Mouse (Mus musculus) heart, adult 9 months (tissue): Measurements from ENCODE around the gene Acvr1c.

Experiments
- DNase-seq, 2 experiments: peaks; one replicate each; pipeline ENCODE4 v3.0.0; 2022; ENCODE audit warnings: low spot score in 2 of 2

The Acvr1c gene

GRCm38 (mm10) chr2:58289331-58289730 lies 68.4 kb downstream of the Acvr1c start:
- DNase-seq: no peak

- DNase-seq: peak; percentile 13 to 48
These were observed 75.3 kb downstream of the Acvr1c start for GRCm38 (mm10) chr2:58282259-58282910.

- DNase-seq: no peak
These were observed 76.6 kb downstream of the Acvr1c start for GRCm38 (mm10) chr2:58281046-58281445.

- DNase-seq: no peak
These were observed 78.5 kb downstream of the Acvr1c start for GRCm38 (mm10) chr2:58279163-58279562.

GRCm38 (mm10) chr2:58276454-58276853 lies 81.2 kb downstream of the Acvr1c start:
- DNase-seq: no peak

GRCm38 (mm10) chr2:58240639-58241038 lies 117.1 kb downstream of the Acvr1c start:
- DNase-seq: no peak

GRCm38 (mm10) chr2:58237487-58237886 lies 120.2 kb downstream of the Acvr1c start:
- DNase-seq: no peak
